Mouse (Mus musculus) heart, postnatal 0 days (tissue): Measurements from ENCODE around the gene Milr1. TPM values are rescaled to one million over a fixed set of nuclear protein-coding genes. Genes with fewer than 3 reads are reported as not detected.

Source experiments
- ATAC-seq: fragments of 200-750 bp; cut with Nextera tagmentation; 2 replicates; pipeline ENCODE4 v1.8.0; 2017; ENCODE audit warnings: low read depth, moderate number of reproducible peaks, moderate library complexity; ENCODE audit not compliant: insufficient read depth
- DNase-seq: peaks from one replicate; pipeline ENCODE4 v3.0.0-alpha.2; 2016; ENCODE audit warnings: low spot score
- H3K27ac ChIP-seq: fragments of 300-500 bp; sonication (generic); 2 replicates; pipeline ENCODE4 v1.5.1; 2014; ENCODE audit warnings: low read depth, mild to moderate bottlenecking
- H3K27me3 ChIP-seq: fragments of 300-500 bp; sonication (generic); 2 replicates; pipeline ENCODE4 v1.6.1; 2014; ENCODE audit warnings: low read length, mixed read lengths; ENCODE audit not compliant: control insufficient read depth, insufficient read depth
- H3K36me3 ChIP-seq: fragments of 300-500 bp; sonication (generic); replicated peaks from 2 replicates; pipeline ENCODE4 v1.6.1; 2014; ENCODE audit warnings: low read length, mixed read lengths; ENCODE audit not compliant: control insufficient read depth, insufficient read depth
- H3K4me1 ChIP-seq: fragments of 300-500 bp; sonication (generic); 2 replicates; pipeline ENCODE4 v1.6.1; 2014; ENCODE audit warnings: antibody characterized with exemption; ENCODE audit not compliant: control insufficient read depth, insufficient read depth
- H3K4me2 ChIP-seq: fragments of 300-500 bp; sonication (generic); 2 replicates; pipeline ENCODE4 v1.6.1; 2014; ENCODE audit warnings: low read depth, mild to moderate bottlenecking, low read length, moderate library complexity
- H3K4me3 ChIP-seq: fragments of 300-500 bp; sonication (generic); 2 replicates; pipeline ENCODE4 v1.5.1; 2014; ENCODE audit warnings: low read depth, low read length
- H3K9ac ChIP-seq: fragments of 300-500 bp; sonication (generic); replicated peaks from 2 replicates; pipeline ENCODE4 v1.6.1; 2014; ENCODE audit warnings: low read depth, low read length, mixed read lengths
- H3K9me3 ChIP-seq: fragments of 300-500 bp; sonication (generic); replicated peaks from 2 replicates; pipeline ENCODE4 v1.6.1; 2016; ENCODE audit warnings: low read length; ENCODE audit not compliant: control insufficient read depth
- CTCF ChIP-seq: IDR thresholded peaks from 2 replicates; pipeline ENCODE4 v1.5.1; 2016; ENCODE audit warnings: antibody characterized with exemption, control low read depth, low read depth
- EP300 ChIP-seq: IDR thresholded peaks from 2 replicates; pipeline ENCODE4 v1.6.1; 2016; ENCODE audit warnings: antibody characterized with exemption, low read depth
- WGBS: fragments of 180-500 bp; shearing (Covaris S2); extraction: QIAGEN DNeasy Blood & Tissue Kit; methylation state at CpG from one replicate; pipeline ENCODE4 v1.1.7; 2014; 5-methylcytosine and 5-hydroxymethylcytosine counted together
- polyA plus RNA-seq: library from polyadenylated mRNA; unstranded; fragments of >200 nt; fragmentation: Nextera tagmentation; extraction: Ambion mirVana; gene quantifications from 2 replicates; pipeline ENCODE4 v1.2.1, GENCODE M21; 2015
- total RNA-seq: library from RNA; depleted of rRNA; stranded (reverse); fragments of >200 nt; gene quantifications from 2 replicates; pipeline ENCODE4 v1.2.3, GENCODE M21; 2014; ENCODE audit warnings: low replicate concordance

Gene Milr1
- total and polyA plus RNA-seq, 2 experiments from 2014 or later = 0.83 TPM; not detected in 1

GRCm38 (mm10) chr11:106706212-106706611, 44.8 kb upstream of the Milr1 start:
- TF ChIP-seq CTCF = no peak
- TF ChIP-seq EP300 = no peak
- Histone ChIP-seq H3K9me3 (no peaks in the 10 kb centered on the region), H3K27ac (no peak overlapping the region), H3K27me3 (no peaks in the 10 kb centered on the region), H3K4me2 (no peak overlapping the region), H3K9ac (no peak overlapping the region), H3K4me3 (no peak overlapping the region), H3K4me1 (0 out of 2 replicates have a peak, but pooled peaks cover 4% of the 10 kb centered on the region), H3K36me3 (no peaks in the 10 kb centered on the region; the same call in 1 of the 2 replicates)
- 34% methylated on average over 4 of the region's 4 CpGs for WGBS
- DNase-seq = no peak
- no peak for ATAC-seq

- TF ChIP-seq CTCF (no peak), EP300 (no peak)
- H3K9me3 ChIP-seq = no peaks in the 10 kb centered on the region
- DNase-seq (no peak), ATAC-seq (no peak)
- no peak overlapping the region for H3K27ac ChIP-seq
- no peaks in the 10 kb centered on the region for H3K27me3 ChIP-seq
- H3K36me3 ChIP-seq = no peaks in the 10 kb centered on the region; the same call in 1 of the 2 replicates
- H3K4me3 ChIP-seq = no peak overlapping the region
- H3K9ac ChIP-seq = no peak overlapping the region
- WGBS = 66% methylated on average over 8 of the region's 8 CpGs
- H3K4me1 ChIP-seq = 0 out of 2 replicates have a peak, but pooled peaks cover 4% of the 10 kb centered on the region
- H3K4me2 ChIP-seq = no peak overlapping the region
Measured at GRCm38 (mm10) chr11:106707085-106707484, 43.9 kb upstream of the Milr1 start.

GRCm38 (mm10) chr11:106707866-106708265, 43.2 kb upstream of the Milr1 start:
- H3K27ac ChIP-seq = no peak overlapping the region
- no peaks in the 10 kb centered on the region for H3K27me3 ChIP-seq
- no peak overlapping the region for H3K4me3 ChIP-seq
- 41% methylated on average over 3 of the region's 3 CpGs for WGBS
- DNase-seq (no peak), ATAC-seq (no peak)
- no peaks in the 10 kb centered on the region; the same call in 1 of the 2 replicates for H3K36me3 ChIP-seq
- no peaks in the 10 kb centered on the region for H3K9me3 ChIP-seq
- no peak overlapping the region for H3K4me2 ChIP-seq
- H3K4me1 ChIP-seq = 0 out of 2 replicates have a peak, but pooled peaks cover 4% of the 10 kb centered on the region
- no peak overlapping the region for H3K9ac ChIP-seq
- TF ChIP-seq EP300 (no peak), CTCF (no peak)

GRCm38 (mm10) chr11:106709227-106709985, 41.6 kb upstream of the Milr1 start:
- ATAC-seq (no peak; the same call in 1 of the 2 replicates), DNase-seq (no peak)
- H3K9me3 ChIP-seq = no peaks in the 10 kb centered on the region
- H3K9ac ChIP-seq = no peak overlapping the region
- H3K27ac ChIP-seq = peak overlapping the region; percentile 31; the same call in 1 of the 2 replicates
- peak overlapping the region; percentile 27; the same call in 1 of the 2 replicates for H3K4me2 ChIP-seq
- 41% methylated on average over 15 of the region's 15 CpGs for WGBS
- TF ChIP-seq EP300 (no peak), CTCF (no peak)
- 0 out of 2 replicates have a peak, but pooled peaks cover 4% of the 10 kb centered on the region for H3K4me1 ChIP-seq
- no peak overlapping the region for H3K4me3 ChIP-seq
- no peaks in the 10 kb centered on the region for H3K27me3 ChIP-seq
- no peaks in the 10 kb centered on the region; the same call in 1 of the 2 replicates for H3K36me3 ChIP-seq

- peak; percentile 31; the same call in 1 of the 2 replicates for ATAC-seq
- peak overlapping the region; percentile 43 for H3K27ac ChIP-seq
Measured at GRCm38 (mm10) chr11:106710789-106711188, 40.2 kb upstream of the Milr1 start.

More at GRCm38 (mm10) chr11:106710789-106711188, 40.2 kb upstream of the Milr1 start:
- 55% methylated on average over 5 of the region's 5 CpGs for WGBS
- no peaks in the 10 kb centered on the region for H3K27me3 ChIP-seq
- TF ChIP-seq EP300 (no peak), CTCF (no peak)
- 0 out of 2 replicates have a peak, but pooled peaks cover 4% of the 10 kb centered on the region for H3K4me1 ChIP-seq
- peak overlapping the region; percentile 53 for H3K4me2 ChIP-seq
- DNase-seq = no peak
- H3K4me3 ChIP-seq = no peak overlapping the region
- H3K36me3 ChIP-seq = no peaks in the 10 kb centered on the region
- H3K9me3 ChIP-seq = no peaks in the 10 kb centered on the region
- H3K9ac ChIP-seq = no peak overlapping the region; the same call in 1 of the 2 replicates
